Mouse (Mus musculus): ENCODE measurements at regions not wholly inside any gene's neighbourhood (a gene's known extent, or its start where the extent isn't known, plus 50 kb on each side); places are given as distances from the start of the nearest gene placed in this dataset.

GRCm38 (mm10) chr8:116795713-116796112, 62.9 kb upstream of the Cdyl2 start:
- in situ Hi-C loops (cut with MboI; ENCODE audit: low sequenced_read_pairs in 2 of 2, unreplicated experiment in 2 of 2) = no loop called here
- Histone ChIP-seq H3K27ac (ENCODE audit: insufficient read depth, low read depth, low read length, poor library complexity, severe bottlenecking) (no peak overlapping the region), H3K9ac (ENCODE audit: insufficient read depth, low read depth, low read length, poor library complexity, severe bottlenecking) (no peak overlapping the region), H3K36me3 (ENCODE audit: control insufficient read depth, insufficient read depth, low read length, poor library complexity, severe bottlenecking) (no peaks in the 10 kb centered on the region), H3K4me1 (ENCODE audit: control insufficient read depth in 2 of 2, insufficient read depth in 2 of 2, low read length in 2 of 2, poor library complexity in 1 of 2) (peaks cover 0 to 2% of the 10 kb centered on the region in 2 experiments; a peak in 1 of 4 replicates), H3K9me3 (ENCODE audit: control insufficient read depth, insufficient read depth, low read depth, low read length) (no peaks in the 10 kb centered on the region), H3K4me3 (ENCODE audit: insufficient read depth in 1 of 2, low read depth in 1 of 2, low read length in 2 of 2, poor library complexity in 1 of 2, severe bottlenecking in 1 of 2) (no peak overlapping the region)
- DNase-seq (ENCODE audit: low read depth, low spot score) = no peak
- TF ChIP-seq CHD2 (IDR thresholded peaks at IDR 0.05; ENCODE audit: low read depth, low read length) (no peak), ZC3H11A (IDR thresholded peaks at IDR 0.05; ENCODE audit: borderline replicate concordance, low read depth, low read length) (no peak), MAFK (IDR thresholded peaks at IDR 0.05; ENCODE audit: insufficient read depth, low read depth, low read length) (no peak), HCFC1 (IDR thresholded peaks at IDR 0.05; ENCODE audit: borderline replicate concordance, insufficient read depth, low read length) (no peak), ZNF384 (IDR thresholded peaks at IDR 0.05; ENCODE audit: low read depth, low read length) (no peak)

DNA sequence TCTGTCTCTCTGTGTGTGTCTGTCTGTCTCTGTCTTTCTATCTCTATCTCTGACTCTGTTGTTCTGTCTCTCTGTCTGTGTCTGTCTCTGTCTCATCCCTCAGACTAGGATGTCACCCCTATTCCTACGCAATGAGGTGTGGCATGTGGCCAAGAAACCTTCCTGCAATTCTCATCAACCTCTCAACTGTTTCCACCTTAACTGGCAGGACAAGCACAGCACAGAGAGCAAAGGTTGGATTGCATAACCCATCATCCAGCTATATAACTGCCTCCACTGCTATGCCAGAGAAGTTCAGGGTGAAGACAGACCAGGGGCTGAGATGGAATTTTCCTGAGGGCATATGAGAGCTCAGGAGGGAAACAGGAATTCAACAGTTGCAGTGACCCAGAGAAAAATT, 60.3 kb upstream of the Cdyl2 start:
- no peak for DNase-seq (ENCODE audit: low read depth, low spot score)
- H3K4me3 ChIP-seq (ENCODE audit: insufficient read depth in 1 of 2, low read depth in 1 of 2, low read length in 2 of 2, poor library complexity in 1 of 2, severe bottlenecking in 1 of 2) = no peak overlapping the region
- H3K4me1 ChIP-seq (ENCODE audit: control insufficient read depth in 2 of 2, insufficient read depth in 2 of 2, low read length in 2 of 2, poor library complexity in 1 of 2) = peaks cover 0 to 2% of the 10 kb centered on the region in 2 experiments; a peak in 1 of 4 replicates
- no peak for TF ChIP-seq MAFK (IDR thresholded peaks at IDR 0.05; ENCODE audit: insufficient read depth, low read depth, low read length)
- no peaks in the 10 kb centered on the region for H3K36me3 ChIP-seq (ENCODE audit: control insufficient read depth, insufficient read depth, low read length, poor library complexity, severe bottlenecking)
- in situ Hi-C loops (cut with MboI; ENCODE audit: low sequenced_read_pairs in 2 of 2, unreplicated experiment in 2 of 2) = no loop called here
- no peak overlapping the region for H3K27ac ChIP-seq (ENCODE audit: insufficient read depth, low read depth, low read length, poor library complexity, severe bottlenecking)
- H3K9ac ChIP-seq (ENCODE audit: insufficient read depth, low read depth, low read length, poor library complexity, severe bottlenecking) = no peak overlapping the region
- H3K9me3 ChIP-seq (ENCODE audit: control insufficient read depth, insufficient read depth, low read depth, low read length) = no peaks in the 10 kb centered on the region

GRCm38 (mm10) chr8:116790294-116790693, 57.5 kb upstream of the Cdyl2 start:
- in situ Hi-C loops (cut with MboI; ENCODE audit: low sequenced_read_pairs in 2 of 2, unreplicated experiment in 2 of 2) = no loop called here
- H3K4me3 ChIP-seq (ENCODE audit: insufficient read depth in 1 of 2, low read depth in 1 of 2, low read length in 2 of 2, poor library complexity in 1 of 2, severe bottlenecking in 1 of 2) = no peak overlapping the region
- TF ChIP-seq ZC3H11A (IDR thresholded peaks at IDR 0.05; ENCODE audit: borderline replicate concordance, low read depth, low read length) (no peak), HCFC1 (IDR thresholded peaks at IDR 0.05; ENCODE audit: borderline replicate concordance, insufficient read depth, low read length) (no peak), CHD2 (IDR thresholded peaks at IDR 0.05; ENCODE audit: low read depth, low read length) (no peak), MAFK (IDR thresholded peaks at IDR 0.05; ENCODE audit: insufficient read depth, low read depth, low read length) (no peak), ZNF384 (IDR thresholded peaks at IDR 0.05; ENCODE audit: low read depth, low read length) (no peak)

More at GRCm38 (mm10) chr8:116790294-116790693, 57.5 kb upstream of the Cdyl2 start:
- no peaks in the 10 kb centered on the region for H3K9me3 ChIP-seq (ENCODE audit: control insufficient read depth, insufficient read depth, low read depth, low read length)
- H3K27ac ChIP-seq (ENCODE audit: insufficient read depth, low read depth, low read length, poor library complexity, severe bottlenecking) = no peak overlapping the region
- H3K36me3 ChIP-seq (ENCODE audit: control insufficient read depth, insufficient read depth, low read length, poor library complexity, severe bottlenecking) = no peaks in the 10 kb centered on the region
- H3K4me1 ChIP-seq (ENCODE audit: control insufficient read depth in 2 of 2, insufficient read depth in 2 of 2, low read length in 2 of 2, poor library complexity in 1 of 2) = peaks cover 0 to 2% of the 10 kb centered on the region in 2 experiments; a peak in 1 of 4 replicates
- no peak for DNase-seq (ENCODE audit: low read depth, low spot score)
- no peak overlapping the region for H3K9ac ChIP-seq (ENCODE audit: insufficient read depth, low read depth, low read length, poor library complexity, severe bottlenecking)

Data from ES-E14 (cell line).